Mouse (Mus musculus): ENCODE measurements around the gene Slc6a12.

Gene Slc6a12

DNA sequence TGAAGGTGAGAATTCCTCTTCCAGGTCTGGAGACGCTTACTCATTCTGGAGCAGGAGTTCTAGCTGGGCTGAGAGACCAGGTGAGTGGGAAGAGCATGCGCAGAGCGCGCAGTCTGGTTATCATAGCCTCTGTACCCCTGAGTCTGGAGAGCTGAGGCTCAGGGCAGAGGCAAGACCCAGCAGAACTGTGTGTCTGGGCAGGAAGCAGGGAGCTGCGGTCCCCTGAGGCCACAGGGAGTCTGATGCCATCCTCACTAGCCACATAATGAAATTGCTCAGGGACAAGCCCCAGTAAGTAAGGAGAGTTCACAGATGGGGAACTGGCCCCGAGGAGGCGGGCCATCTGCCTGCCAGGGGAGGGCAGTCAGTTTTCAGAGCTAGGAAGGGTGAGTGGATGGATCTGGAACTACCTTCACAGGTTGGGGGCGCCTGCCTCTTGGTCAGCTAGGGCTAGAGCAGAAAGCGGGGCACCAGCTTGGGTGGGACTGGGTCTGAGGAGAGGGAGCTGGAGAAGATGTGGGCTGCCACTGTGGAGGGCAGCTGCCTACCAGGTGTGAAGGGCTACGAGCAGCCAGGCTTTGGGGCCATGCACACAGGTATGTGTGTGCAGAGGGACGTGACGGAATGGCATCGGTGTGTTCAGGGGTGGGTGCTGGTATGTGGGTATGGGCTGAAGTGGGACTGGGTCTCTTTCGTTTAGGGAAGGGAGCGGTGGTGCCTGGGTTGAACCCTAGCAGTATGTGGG lies at the start of gene Slc6a12:
Slc6a12 (plus strand) TSS at position 51 of the 745 bp plus-strand sequence.
- DNase-seq, result peak in 1 of 2 experiments; percentile 52

DNA sequence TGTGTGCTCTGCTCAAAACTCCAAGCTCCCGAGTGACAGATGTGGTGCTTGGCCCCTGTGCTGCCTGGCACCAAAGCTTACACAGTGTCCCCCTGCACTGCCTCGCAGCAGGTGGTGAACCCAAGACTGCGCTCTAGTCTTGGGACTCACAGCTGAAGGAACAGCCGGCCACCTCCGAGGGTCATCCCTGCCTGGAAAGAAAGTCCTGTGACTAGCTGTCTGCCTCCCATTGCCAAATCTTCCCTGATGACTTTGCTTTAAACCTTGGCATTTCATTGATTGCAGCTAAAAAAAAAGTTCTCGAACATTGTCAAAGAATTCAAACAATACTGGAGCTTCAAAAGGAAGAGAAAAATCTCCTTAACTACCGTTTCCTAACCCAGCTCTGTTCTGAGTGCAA lies 43.6 kb upstream of the Slc6a12 start:
- DNase-seq, result no peak

DNA sequence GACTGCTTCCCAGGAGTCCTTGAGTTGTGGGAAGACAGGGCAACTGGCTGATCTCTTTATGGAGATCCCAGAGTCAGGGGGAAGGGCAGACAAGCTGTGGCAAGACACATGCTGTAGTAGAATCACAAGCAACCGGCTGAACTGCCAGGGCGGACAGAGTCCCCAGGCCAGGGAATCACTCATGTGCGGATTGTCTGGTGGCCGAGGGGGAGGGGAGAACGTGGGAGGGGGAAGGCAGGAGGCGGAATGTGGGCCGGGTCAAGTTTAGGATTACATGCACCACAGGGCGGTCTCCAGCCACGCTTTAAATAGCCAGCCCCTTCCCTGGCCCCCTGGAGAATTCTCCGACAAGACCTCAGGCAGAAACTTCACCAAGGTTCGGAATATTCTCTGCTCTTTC lies 42.9 kb upstream of the Slc6a12 start, which contains the start of gene Slc6a13:
Slc6a13 (plus strand) TSS at position 274 of the 400 bp plus-strand sequence.
- DNase-seq, result peak; percentile 76 to 90

DNA sequence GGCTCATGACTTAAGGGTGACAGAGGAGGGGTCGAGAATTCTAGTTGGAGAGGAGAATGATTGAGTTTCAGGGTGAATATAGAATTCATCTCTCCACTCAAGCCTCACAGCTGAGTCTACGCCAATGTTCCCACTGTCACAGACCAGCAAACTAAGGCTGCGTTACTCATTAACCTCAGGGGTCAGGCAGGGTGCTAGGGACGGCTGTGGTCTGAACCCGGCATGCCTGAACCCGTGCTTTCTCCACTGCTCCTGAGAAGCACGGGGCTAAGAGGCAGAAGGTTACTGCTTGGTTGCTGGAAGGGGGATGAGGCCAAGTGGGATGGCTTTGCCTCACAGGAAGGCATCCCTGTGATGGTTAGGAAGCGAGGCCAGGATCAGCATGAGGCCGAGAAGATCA lies 42.4 kb upstream of the Slc6a12 start:
- DNase-seq, result peak; percentile 79 to 92

DNA sequence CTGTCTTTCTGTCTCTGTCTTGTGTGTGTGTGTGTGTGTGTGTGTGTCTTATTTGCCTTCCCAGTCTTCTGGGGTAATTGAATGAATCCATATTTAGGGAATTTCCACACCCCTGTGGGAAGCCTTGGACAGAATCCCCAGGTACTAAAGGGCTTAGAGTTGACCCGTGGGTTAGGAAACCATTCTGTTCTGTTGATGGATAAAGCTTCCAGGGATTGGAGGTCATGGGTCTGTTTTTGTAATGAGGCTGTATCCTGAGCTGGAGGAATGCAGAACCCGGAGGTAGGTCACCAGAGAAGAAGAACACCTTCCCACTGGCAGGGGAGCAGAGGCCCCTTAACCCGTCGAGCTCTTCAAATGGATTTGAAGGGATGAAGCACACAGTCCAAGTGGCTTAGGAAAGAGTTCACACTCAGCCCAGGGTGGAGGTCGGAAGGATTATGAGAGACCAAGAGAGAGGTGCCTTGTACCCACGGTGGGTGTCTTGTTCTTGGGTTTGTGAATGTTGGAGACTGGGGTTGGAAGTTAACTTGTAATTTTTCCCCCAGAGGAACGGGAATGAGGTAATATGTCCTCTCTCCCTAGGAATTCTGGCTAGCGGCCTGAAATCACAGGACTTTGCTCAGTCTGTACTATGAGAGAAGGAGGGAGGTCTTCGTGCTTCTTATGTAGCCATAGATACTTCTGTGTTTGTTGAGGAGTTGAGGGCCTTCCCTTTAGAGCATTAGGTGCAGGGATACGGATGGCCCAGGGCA lies 39.2 kb upstream of the Slc6a12 start:
- DNase-seq, result peak; percentile 77 to 85

DNA sequence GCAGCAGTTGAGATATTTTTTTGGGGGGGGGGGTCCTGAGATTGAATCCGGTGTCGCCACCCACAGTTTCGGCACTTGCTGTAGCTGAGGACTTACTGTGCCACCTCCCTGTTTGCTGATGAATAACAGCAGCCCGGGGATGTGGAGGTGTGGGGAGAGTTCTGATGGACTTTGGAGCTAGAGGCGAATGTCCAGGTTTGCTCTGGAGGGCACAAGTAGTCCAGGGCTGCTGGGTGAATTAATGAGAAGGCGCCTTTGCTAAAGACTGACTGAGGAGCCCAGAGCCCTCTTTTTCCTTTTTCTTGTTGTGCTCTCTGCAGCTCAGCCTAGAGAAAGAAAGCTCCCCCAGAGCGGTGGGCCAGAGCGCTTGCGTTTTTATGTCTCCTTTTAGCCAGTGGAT lies 38.2 kb upstream of the Slc6a12 start:
- peak; percentile 79 to 91 for DNase-seq

DNA sequence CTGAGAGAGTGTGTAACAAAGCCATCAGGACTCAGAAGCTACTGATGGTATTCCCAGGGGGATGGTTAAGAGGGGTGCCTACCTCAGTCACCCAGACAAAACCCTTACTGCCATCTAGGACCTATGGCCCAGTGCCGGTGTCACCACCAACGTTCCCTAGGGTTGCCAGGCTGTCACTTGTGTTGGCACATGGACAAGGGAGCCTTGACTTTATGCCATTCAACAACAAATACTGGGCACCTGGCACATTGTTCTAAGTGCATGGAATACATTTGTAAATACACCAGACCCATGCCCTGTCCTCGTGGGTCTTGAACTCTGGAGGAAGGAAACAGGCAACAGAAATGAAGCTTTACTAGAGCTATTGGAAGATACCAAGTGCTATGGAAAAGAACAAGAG lies 37.3 kb upstream of the Slc6a12 start:
- DNase-seq, result no peak

DNA sequence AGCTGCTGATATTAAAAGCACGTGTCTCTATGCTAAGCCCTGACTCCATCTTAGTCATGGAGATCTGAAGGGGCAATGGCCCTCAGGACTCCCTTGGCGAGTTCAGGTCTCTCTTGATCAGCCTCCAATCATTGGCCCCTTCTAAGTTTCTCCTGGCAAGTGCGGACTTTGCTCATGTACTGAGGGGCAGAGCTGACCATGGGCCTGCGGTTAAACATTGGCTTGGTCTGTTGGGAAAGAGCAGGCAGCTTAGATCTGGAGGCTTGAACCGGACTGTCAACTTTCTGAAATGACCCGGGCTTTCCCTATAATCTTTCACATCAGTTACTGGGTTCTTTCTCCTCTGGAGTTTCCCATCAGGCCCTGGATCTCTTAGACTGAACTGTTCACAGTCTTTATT lies 31.9 kb upstream of the Slc6a12 start:
- DNase-seq, result peak; percentile 66 to 90

DNA sequence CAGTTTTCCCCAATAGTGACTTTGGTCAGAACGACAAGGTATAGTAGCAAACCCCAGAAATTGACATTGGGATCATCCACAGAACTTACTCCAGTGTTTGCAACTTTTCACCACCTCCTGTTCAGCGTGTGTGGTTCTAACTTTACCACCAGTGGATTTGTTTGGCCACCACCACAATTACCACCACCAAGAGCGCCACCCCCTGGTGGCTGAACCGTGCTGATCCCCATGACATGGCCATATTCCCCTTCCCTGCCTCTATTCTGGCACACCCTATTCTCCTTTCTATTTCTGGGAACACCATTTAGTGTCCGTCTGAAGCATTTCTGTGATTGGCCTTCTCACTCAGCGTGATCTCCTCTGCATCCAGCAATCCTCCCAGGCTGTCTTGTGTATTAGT lies 23.8 kb upstream of the Slc6a12 start:
- DNase-seq, result peak; percentile 32

DNA sequence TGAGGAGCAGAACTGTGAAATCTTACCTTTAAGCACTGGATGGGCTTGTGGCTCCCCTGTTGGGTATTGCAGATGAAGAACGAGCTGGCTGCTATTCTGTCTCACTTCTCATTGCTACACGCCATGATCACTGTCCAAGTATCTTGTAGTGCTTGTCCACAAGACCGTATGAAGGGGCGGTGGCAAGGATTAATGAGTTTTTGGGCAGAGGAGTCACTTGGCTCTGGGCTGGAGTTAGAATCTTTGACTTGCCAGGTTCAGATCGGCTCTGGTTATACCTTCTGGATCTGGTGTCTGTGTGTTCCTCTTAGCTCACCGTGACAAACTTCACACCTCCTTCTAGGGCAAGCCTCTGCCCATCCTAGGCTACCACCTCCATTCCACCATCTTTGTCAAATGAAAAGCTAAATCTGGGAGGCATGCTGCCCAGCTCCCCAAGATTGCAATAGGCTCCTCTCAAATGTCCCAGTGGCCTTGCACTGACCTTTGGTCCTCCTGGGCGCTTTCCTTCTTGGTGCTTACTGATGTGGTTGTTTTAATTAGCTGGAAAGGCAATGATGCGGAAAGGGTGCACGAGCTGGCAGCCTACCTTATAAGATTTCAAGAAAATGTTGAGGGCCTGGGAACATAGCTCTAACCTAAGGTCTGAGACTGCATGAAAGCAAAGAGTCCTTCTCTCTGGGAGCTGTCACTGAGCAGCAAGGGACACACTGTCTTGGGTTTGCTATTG lies 20.3 kb upstream of the Slc6a12 start:
- peak; percentile 74 to 85 for DNase-seq

DNA sequence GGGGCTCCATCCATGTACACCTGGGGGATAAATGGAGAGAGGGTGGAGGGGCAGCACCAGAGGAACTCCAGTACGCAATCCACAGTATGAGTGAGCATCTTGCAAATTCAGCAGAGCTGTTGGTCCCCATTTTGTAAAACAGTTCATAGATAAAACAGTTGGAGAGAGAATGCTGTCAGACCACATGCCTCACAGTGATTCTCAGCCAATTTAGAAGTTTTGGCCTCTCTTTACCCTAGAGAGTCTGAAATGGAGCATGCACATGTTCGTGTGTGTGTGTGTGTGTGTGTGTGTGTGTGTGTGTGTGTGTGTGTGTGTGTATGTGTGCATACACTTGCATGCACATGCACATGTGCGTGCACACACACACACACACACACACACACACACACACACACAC lies 17.6 kb upstream of the Slc6a12 start:
- DNase-seq, result no peak

DNA sequence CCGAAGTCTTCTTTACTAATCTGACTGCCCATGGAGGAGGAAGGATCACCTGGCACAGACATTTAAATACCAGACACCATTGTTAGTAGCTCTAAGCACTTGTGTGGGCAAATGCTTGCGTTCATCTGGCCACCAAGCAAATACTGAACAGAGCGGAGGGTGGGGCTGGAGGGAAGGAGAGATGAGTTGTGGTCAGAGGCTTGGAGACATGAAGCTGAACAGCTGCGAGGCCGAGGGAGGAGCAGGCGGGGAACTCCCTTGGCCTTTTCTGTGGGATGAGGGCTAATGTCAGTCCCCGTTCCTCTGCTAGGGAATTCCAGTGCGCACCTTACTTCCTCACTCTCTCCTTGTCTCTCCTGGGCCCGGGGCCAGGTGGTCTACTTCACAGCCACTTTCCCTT lies 17.1 kb upstream of the Slc6a12 start:
- no peak for DNase-seq

DNA sequence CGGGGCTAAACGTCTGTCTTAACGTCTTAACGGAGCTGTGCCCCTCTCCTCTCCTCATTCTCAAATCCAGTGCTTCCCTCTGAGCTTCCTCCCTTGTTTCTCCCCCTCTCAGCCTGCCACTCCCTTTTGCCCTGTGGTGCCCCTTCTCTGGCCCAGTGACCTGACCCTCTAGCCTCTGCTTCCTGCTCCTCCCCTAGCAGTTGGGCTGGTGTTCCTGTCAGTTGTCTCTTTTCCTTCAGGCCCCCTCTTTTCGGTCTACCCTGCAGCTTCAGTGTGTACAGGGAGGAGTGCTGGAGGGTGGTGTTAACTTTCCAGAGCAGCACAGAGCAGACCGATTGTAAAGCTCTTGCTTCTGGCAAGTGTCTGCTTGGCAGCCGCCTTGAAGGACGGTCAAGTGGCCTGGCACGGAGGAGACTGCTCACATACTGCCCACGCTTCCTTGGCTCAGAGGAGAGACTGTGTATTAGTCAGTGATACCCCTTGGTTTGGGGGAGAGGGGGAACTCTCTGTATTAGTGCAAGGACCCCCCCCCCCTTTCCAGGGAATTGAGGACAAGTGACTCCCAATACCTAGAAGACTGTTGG lies 16.3 kb upstream of the Slc6a12 start:
- DNase-seq, result no peak

DNA sequence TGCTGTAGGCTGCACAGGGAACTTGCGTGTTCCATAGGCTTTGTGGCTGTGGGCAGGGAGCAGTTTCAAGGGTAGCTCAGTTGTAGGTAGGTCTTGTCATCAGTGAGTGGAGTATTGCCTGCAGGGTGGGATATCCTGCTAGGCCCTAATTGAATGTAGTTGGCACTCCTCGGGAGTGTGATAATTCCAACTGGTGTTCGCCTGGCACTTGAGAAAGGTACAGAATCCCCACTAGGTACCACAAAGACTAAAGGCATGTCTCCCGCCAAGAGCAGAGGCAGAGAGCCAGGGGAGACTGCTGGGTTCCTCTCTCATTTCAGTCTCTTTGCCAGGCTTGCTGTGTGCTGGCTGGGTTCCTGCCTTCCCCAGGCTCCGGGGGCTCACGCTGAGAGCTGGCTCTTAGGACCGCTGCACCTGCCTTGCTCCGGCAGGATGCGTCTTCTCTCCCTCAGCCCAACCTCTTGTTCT lies 14.4 kb upstream of the Slc6a12 start:
- DNase-seq, result no peak

DNA sequence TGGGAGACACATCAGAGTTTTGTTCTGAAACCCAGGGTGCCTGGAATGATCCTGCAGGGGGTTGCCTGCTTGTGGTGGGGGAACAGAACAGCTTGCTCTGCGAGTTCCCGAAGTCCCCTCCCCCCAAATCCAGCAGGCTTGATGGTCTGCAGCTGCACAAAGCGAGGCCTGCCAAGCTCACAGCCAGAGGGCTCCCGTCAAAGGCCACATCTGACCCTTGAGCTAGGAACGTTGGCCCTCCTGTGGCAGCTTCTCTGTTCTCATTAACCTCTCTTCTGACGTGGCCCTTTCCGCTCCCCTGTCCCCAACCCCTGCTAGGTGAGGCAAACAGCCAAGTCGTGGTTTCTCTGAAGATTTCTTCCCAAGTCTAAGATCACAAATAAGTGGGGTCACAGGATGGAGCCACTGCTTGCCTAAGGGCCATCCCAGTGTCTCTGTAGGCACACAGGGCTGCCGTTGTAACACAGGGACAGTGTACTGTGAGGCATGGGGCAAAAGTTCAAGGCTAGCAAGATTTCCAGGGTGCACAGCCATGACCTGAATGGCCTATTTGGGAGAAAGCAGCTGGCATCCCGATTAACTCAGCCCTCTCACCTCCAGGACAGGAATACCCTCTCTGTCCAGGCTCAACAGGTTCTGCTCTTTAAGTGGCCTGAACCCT lies 12.9 kb upstream of the Slc6a12 start:
- DNase-seq, result peak; percentile 49 to 80

DNA sequence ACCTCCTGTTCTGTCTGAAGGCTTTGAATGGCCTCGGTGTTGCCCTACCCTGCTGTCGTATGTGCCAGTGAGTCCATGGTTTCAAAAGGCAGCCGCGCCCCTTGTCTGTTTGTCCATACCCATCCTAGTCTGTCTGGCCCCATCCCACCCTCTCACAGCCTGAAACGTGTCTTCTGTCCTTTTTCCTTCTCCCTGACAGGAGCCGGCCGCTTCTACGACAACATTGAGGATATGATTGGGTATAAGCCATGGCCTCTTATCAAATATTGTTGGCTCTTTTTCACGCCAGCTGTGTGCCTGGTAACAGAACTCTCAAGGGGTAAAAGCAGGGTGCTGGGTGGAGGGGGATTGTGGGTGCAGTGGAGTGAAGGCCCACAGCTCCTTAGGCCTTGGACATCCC lies 7.0 kb upstream of the Slc6a12 start:
- no peak for DNase-seq

DNA sequence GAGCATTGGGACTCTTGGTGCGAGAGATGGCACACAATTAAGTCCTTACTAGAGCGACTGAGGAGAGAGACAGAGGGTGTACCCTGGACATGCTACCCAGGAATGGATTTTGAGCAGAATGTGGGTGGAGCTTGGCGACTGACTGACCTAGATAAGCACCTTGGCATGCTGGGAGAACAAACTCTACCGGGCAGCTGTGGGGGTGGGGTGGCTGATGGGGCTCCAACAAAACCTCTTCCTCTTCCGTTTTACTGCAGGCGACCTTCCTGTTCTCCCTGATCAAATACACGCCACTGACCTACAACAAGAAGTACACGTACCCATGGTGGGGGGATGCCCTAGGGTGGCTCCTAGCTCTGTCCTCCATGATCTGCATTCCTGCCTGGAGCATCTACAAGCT lies 6.3 kb upstream of the Slc6a12 start:
- peak in 1 of 2 experiments; percentile 13 for DNase-seq

DNA sequence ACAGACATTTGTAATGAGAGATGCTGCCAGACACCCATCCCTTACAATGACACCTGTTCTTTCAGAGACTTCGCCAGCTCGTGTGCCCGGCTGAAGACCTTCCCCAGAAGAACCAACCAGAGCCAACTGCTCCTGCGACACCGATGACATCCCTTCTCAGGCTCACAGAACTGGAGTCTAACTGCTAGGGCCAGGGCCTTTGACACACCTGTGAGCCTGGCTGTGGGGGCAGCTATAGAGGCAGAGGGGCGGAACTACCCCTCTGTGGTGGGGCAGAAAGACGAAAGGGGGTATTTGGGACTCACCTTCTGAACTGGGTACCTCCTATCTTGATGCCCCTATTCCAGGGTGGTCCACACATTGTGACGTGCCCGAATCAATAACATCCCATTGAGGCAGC lies 5.6 kb upstream of the Slc6a12 start:
- no peak for DNase-seq

DNA sequence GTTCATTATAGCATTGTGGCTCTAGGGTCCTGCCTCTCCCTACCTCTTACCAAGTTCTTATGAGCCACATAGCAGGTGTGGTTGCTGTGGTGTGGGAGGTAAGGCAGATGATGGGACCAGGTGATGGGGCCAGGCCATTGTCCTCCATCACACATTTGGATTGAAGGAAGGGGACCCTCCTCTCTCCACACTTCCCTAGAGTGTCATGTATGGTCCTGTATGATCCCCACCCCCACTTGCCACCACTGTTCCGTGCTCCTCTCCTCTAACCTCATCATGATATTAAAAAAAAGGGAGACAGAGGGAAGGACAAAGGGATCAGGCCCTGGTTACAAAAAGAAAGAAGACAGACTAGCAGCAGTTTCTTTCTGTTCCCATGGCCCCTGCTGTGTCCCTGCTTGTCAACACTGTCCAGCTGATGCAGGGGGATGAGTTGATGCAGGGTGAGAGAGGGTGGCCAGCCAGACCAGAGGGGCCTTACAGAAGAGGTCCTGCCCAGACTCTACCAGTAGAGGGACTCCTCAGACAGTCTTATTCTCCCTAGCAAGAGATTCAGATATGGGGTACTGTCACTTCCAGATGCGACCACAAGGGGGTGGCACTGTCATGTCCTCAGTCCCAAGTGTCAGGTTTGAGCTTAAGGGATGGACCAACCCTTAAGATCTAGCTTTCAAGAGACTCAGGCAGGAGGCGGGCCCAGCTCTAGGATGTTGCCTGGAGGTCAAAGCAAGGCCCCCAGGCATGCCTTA lies 4.9 kb upstream of the Slc6a12 start:
- peak; percentile 85 to 89 for DNase-seq

DNA sequence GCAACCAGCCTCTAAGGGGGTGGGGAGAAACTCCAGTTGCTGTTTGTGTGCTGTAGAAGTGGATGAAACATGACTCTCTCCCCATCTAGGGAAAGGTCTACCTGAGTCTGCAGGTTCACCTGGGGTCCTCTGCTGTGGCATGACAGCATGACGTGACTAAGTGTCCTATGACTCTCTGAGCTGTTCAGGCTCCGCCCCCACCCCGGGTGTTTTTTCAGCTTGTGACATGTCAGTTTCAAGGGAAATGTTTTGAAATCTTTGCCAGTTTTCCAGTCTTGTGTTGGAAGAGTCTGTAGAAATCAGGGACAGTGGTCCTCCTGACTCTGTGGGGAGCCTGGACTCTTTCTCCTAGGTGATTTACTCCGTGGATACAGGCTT lies 4.4 kb upstream of the Slc6a12 start:
- no peak for DNase-seq

DNA sequence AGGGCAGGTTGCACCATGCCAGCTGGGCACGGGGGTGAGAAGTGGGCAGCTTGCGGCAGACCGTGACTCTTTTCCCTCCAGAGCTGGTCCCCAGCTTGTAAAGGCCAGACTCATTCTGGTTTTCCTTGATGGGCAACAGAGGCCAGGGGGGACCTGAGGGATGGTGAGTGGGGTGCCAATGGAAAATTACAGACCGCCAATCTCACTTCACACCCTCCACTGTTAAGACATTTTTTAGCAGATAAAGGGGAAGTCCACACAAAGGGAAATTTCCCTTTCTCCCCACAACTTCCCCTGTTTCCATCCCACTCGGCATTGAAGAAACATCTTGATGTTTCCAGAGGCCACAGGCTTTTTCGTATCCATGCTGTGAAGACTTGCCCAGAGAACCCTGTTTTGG lies 1.2 kb upstream of the Slc6a12 start:
- DNase-seq, result no peak

DNA sequence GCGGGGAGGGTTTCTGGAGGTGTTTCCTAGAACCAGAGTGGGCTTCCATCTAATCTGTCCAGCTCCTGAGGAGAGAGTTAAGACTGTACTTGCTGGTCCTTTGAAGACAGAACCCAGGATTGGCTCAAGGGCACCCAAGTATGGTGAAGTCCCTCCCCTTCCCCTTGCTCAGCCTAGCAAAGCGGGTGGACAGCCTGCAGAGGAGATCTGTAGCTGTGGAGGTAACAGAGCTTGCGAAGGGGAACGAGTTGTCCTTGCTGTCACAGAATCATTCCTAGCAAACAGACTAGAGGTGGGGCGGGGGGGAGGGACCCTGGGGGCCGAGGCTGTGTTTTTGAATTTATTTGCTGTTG lies 871 bp downstream of the Slc6a12 start:
- DNase-seq, result peak in 1 of 2 experiments; percentile 4
